Mouse (Mus musculus): ENCODE results near the gene Lhx5.

Lhx5 gene

GRCm38 (mm10) chr5:120432486-120433015 lies 1.1 kb downstream of the Lhx5 start:
- DNase-seq (ENCODE audit: low spot score in 2 of 2): no peak

GRCm38 (mm10) chr5:120433135-120433760 lies 1.7 kb downstream of the Lhx5 start:
- DNase-seq (ENCODE audit: low spot score in 2 of 2): no peak

- no peak for DNase-seq (ENCODE audit: low spot score in 2 of 2)
Observed at GRCm38 (mm10) chr5:120434231-120434735, 2.8 kb downstream of the Lhx5 start.

GRCm38 (mm10) chr5:120435006-120435681 lies 3.6 kb downstream of the Lhx5 start:
- no peak for DNase-seq (ENCODE audit: low spot score in 2 of 2)

- DNase-seq (ENCODE audit: low spot score in 2 of 2): no peak
Observed at GRCm38 (mm10) chr5:120435731-120436501, 4.4 kb downstream of the Lhx5 start.

- no peak for DNase-seq (ENCODE audit: low spot score in 2 of 2)
Observed at GRCm38 (mm10) chr5:120436885-120437495, 5.5 kb downstream of the Lhx5 start.

GRCm38 (mm10) chr5:120437539-120437938 lies 6.0 kb downstream of the Lhx5 start:
- no peak for DNase-seq (ENCODE audit: low spot score in 2 of 2)

- DNase-seq (ENCODE audit: low spot score in 2 of 2): no peak
Observed at GRCm38 (mm10) chr5:120437986-120438385, 6.5 kb downstream of the Lhx5 start.

GRCm38 (mm10) chr5:120438469-120438868 lies 7.0 kb downstream of the Lhx5 start:
- DNase-seq (ENCODE audit: low spot score in 2 of 2): no peak

- no peak for DNase-seq (ENCODE audit: low spot score in 2 of 2)
Observed at GRCm38 (mm10) chr5:120438991-120439710, 7.7 kb downstream of the Lhx5 start.

GRCm38 (mm10) chr5:120439887-120440670 lies 8.6 kb downstream of the Lhx5 start:
- DNase-seq (ENCODE audit: low spot score in 2 of 2): no peak

- peak; percentile 77 to 91 for DNase-seq (ENCODE audit: low spot score in 2 of 2)
Observed at GRCm38 (mm10) chr5:120440733-120441132, 9.2 kb downstream of the Lhx5 start.

- no peak for DNase-seq (ENCODE audit: low spot score in 2 of 2)
Observed at GRCm38 (mm10) chr5:120447305-120447704, 15.8 kb downstream of the Lhx5 start.

- no peak for DNase-seq (ENCODE audit: low spot score in 2 of 2)
Observed at GRCm38 (mm10) chr5:120454756-120455337, 23.3 kb downstream of the Lhx5 start.

GRCm38 (mm10) chr5:120456253-120456652 lies 24.8 kb downstream of the Lhx5 start:
- DNase-seq (ENCODE audit: low spot score in 2 of 2): no peak

GRCm38 (mm10) chr5:120456841-120457554 lies 25.5 kb downstream of the Lhx5 start:
- DNase-seq (ENCODE audit: low spot score in 2 of 2): no peak

GRCm38 (mm10) chr5:120457628-120458027 lies 26.1 kb downstream of the Lhx5 start:
- DNase-seq (ENCODE audit: low spot score in 2 of 2): peak; percentile 60 to 81

- peak in 1 of 2 experiments; percentile 69 for DNase-seq (ENCODE audit: low spot score in 2 of 2)
Observed at GRCm38 (mm10) chr5:120459133-120459532, 27.6 kb downstream of the Lhx5 start.

- no peak for DNase-seq (ENCODE audit: low spot score in 2 of 2)
Observed at GRCm38 (mm10) chr5:120461902-120462301, 30.4 kb downstream of the Lhx5 start.
